Mouse (Mus musculus): ENCODE results near the gene Tmod3. TPM values are rescaled to one million over a fixed set of nuclear protein-coding genes. Genes with fewer than 3 reads are reported as not detected.

Gene Tmod3
- polyA plus RNA-seq, 2 experiments, result 48.8 to 120 TPM

- H3K4me1 ChIP-seq (ENCODE audit: control insufficient read depth, insufficient read depth, low read length), result no peaks in the 10 kb centered on the region
- no peak for DNase-seq (ENCODE audit: low spot score)
- H3K4me2 ChIP-seq (replicated peaks; ENCODE audit: low read depth, low read length, severe bottlenecking), result no peak overlapping the region
- H3K9ac ChIP-seq (ENCODE audit: low read depth, low read length, severe bottlenecking), result no peak overlapping the region
- no peak for TF ChIP-seq POLR2A (IDR thresholded peaks at IDR 0.05; ENCODE audit: borderline replicate concordance, extremely low read depth, insufficient read depth, insufficient read length)
- no peak overlapping the region for H3K27ac ChIP-seq (replicated peaks; ENCODE audit: low read depth, low read length)
- no peaks in the 10 kb centered on the region for H3K27me3 ChIP-seq (ENCODE audit: control insufficient read depth, insufficient read depth, low read length)
- 67% methylated on average over 2 of the region's 2 CpGs for WGBS
- ATAC-seq (ENCODE audit: low FRiP score, low read depth), result no peak
- no peaks in the 10 kb centered on the region for H3K36me3 ChIP-seq (ENCODE audit: control insufficient read depth, insufficient read depth, low read length)
- no peak overlapping the region for H3K4me3 ChIP-seq (replicated peaks; ENCODE audit: low read length)
- no peaks in the 10 kb centered on the region for H3K9me3 ChIP-seq (ENCODE audit: control insufficient read depth, low read length)
Observed at GRCm38 (mm10) chr9:75563176-75563575, 3.7 kb upstream of the Tmod3 start.

GRCm38 (mm10) chr9:75561040-75561669, 1.7 kb upstream of the Tmod3 start:
- Histone ChIP-seq H3K4me2 (replicated peaks; ENCODE audit: low read depth, low read length, severe bottlenecking) (no peak overlapping the region), H3K9ac (ENCODE audit: low read depth, low read length, severe bottlenecking) (no peak overlapping the region), H3K36me3 (ENCODE audit: control insufficient read depth, insufficient read depth, low read length) (no peaks in the 10 kb centered on the region), H3K4me3 (replicated peaks; ENCODE audit: low read length) (no peak overlapping the region), H3K27ac (replicated peaks; ENCODE audit: low read depth, low read length) (no peak overlapping the region), H3K27me3 (ENCODE audit: control insufficient read depth, insufficient read depth, low read length) (no peaks in the 10 kb centered on the region), H3K4me1 (ENCODE audit: control insufficient read depth, insufficient read depth, low read length) (peaks cover 11% of the 10 kb centered on the region), H3K9me3 (ENCODE audit: control insufficient read depth, low read length) (no peaks in the 10 kb centered on the region)
- TF ChIP-seq POLR2A (IDR thresholded peaks at IDR 0.05; ENCODE audit: borderline replicate concordance, extremely low read depth, insufficient read depth, insufficient read length), result no peak
- 86% methylated on average over 13 of the region's 13 CpGs for WGBS
- no peak for ATAC-seq (ENCODE audit: low FRiP score, low read depth)
- no peak for DNase-seq (ENCODE audit: low spot score)

- Histone ChIP-seq H3K36me3 (ENCODE audit: control insufficient read depth, insufficient read depth, low read length) (no peaks in the 10 kb centered on the region), H3K4me3 (replicated peaks; ENCODE audit: low read length) (no peak overlapping the region), H3K9ac (ENCODE audit: low read depth, low read length, severe bottlenecking) (no peak overlapping the region), H3K27me3 (ENCODE audit: control insufficient read depth, insufficient read depth, low read length) (no peaks in the 10 kb centered on the region), H3K27ac (replicated peaks; ENCODE audit: low read depth, low read length) (no peak overlapping the region), H3K4me2 (replicated peaks; ENCODE audit: low read depth, low read length, severe bottlenecking) (no peak overlapping the region), H3K4me1 (ENCODE audit: control insufficient read depth, insufficient read depth, low read length) (peaks cover 11% of the 10 kb centered on the region), H3K9me3 (ENCODE audit: control insufficient read depth, low read length) (no peaks in the 10 kb centered on the region)
- no peak for TF ChIP-seq POLR2A (IDR thresholded peaks at IDR 0.05; ENCODE audit: borderline replicate concordance, extremely low read depth, insufficient read depth, insufficient read length)
- DNase-seq (ENCODE audit: low spot score) (no peak), ATAC-seq (ENCODE audit: low FRiP score, low read depth) (no peak)
Observed at GRCm38 (mm10) chr9:75560353-75560752, 896 bp upstream of the Tmod3 start.

GRCm38 (mm10) chr9:75558812-75559511, 495 bp downstream of the Tmod3 start:
- Histone ChIP-seq H3K36me3 (ENCODE audit: control insufficient read depth, insufficient read depth, low read length) (no peaks in the 10 kb centered on the region), H3K27ac (replicated peaks; ENCODE audit: low read depth, low read length) (peak overlapping the region; percentile 80), H3K9ac (ENCODE audit: low read depth, low read length, severe bottlenecking) (peak overlapping the region; percentile 78), H3K27me3 (ENCODE audit: control insufficient read depth, insufficient read depth, low read length) (no peaks in the 10 kb centered on the region), H3K9me3 (ENCODE audit: control insufficient read depth, low read length) (no peaks in the 10 kb centered on the region), H3K4me3 (replicated peaks; ENCODE audit: low read length) (peak overlapping the region; percentile 82), H3K4me2 (replicated peaks; ENCODE audit: low read depth, low read length, severe bottlenecking) (peak overlapping the region; percentile 83), H3K4me1 (ENCODE audit: control insufficient read depth, insufficient read depth, low read length) (peaks cover 11% of the 10 kb centered on the region)
- DNase-seq (ENCODE audit: low spot score) (peak; percentile 13), ATAC-seq (ENCODE audit: low FRiP score, low read depth) (peak; percentile 85)
- WGBS, result under 1% methylated on average over 36 of the region's 47 CpGs
- TF ChIP-seq POLR2A (IDR thresholded peaks at IDR 0.05; ENCODE audit: borderline replicate concordance, extremely low read depth, insufficient read depth, insufficient read length), result no peak

- Histone ChIP-seq H3K9ac (ENCODE audit: low read depth, low read length, severe bottlenecking) (peak overlapping the region; percentile 78), H3K4me1 (ENCODE audit: control insufficient read depth, insufficient read depth, low read length) (peaks cover 11% of the 10 kb centered on the region), H3K4me2 (replicated peaks; ENCODE audit: low read depth, low read length, severe bottlenecking) (peak overlapping the region; percentile 83), H3K36me3 (ENCODE audit: control insufficient read depth, insufficient read depth, low read length) (no peaks in the 10 kb centered on the region), H3K4me3 (replicated peaks; ENCODE audit: low read length) (peak overlapping the region; percentile 82), H3K27ac (replicated peaks; ENCODE audit: low read depth, low read length) (no peak overlapping the region), H3K9me3 (ENCODE audit: control insufficient read depth, low read length) (no peaks in the 10 kb centered on the region), H3K27me3 (ENCODE audit: control insufficient read depth, insufficient read depth, low read length) (no peaks in the 10 kb centered on the region)
- TF ChIP-seq POLR2A (IDR thresholded peaks at IDR 0.05; ENCODE audit: borderline replicate concordance, extremely low read depth, insufficient read depth, insufficient read length), result no peak
- peak; percentile 9 for DNase-seq (ENCODE audit: low spot score)
- no peak for ATAC-seq (ENCODE audit: low FRiP score, low read depth)
- WGBS, result 13% methylated on average over 3 of the region's 3 CpGs
Observed at GRCm38 (mm10) chr9:75558360-75558759, 1.1 kb downstream of the Tmod3 start.

All from limb, embryonic 14.5 days (tissue).